Mouse (Mus musculus): ENCODE measurements at regions not wholly inside any gene's neighbourhood (a gene's known extent, or its start where the extent isn't known, plus 50 kb on each side); places are given as distances from the start of the nearest gene placed in this dataset.

- TF ChIP-seq CTCF (conservative IDR thresholded peaks at IDR 0.05 in 1 of 2, IDR thresholded peaks at IDR 0.05 in 1 of 2; ENCODE audit: low read depth in 2 of 2, low read length in 2 of 2) (no peak), MXI1 (IDR thresholded peaks at IDR 0.05; ENCODE audit: low read depth, low read length) (no peak), NRF1 (IDR thresholded peaks at IDR 0.05; ENCODE audit: low read depth, low read length) (no peak), TBP (conservative IDR thresholded peaks at IDR 0.05; ENCODE audit: low read depth, low read length) (no peak), ZNF384 (IDR thresholded peaks at IDR 0.05; ENCODE audit: low read depth, low read length) (no peak), E2F4 (IDR thresholded peaks at IDR 0.05; ENCODE audit: insufficient replicate concordance, low read depth, low read length) (no peak), POLR2A (IDR thresholded peaks at IDR 0.05; ENCODE audit: low read depth, low read length) (no peak), HCFC1 (IDR thresholded peaks at IDR 0.05; ENCODE audit: low read depth, low read length) (no peak), RCOR1 (conservative IDR thresholded peaks at IDR 0.05; ENCODE audit: low read depth, low read length) (no peak), MAFK (IDR thresholded peaks at IDR 0.05; ENCODE audit: insufficient replicate concordance, low read length) (no peak), GABPA (IDR thresholded peaks at IDR 0.05; ENCODE audit: insufficient replicate concordance, low read depth, low read length) (no peak), NELFE (IDR thresholded peaks at IDR 0.05; ENCODE audit: low read depth, low read length) (no peak)
These were observed 198.0 kb downstream of the Gm26897 start for GRCm38 (mm10) chr5:111931733-111932132.

All from CH12.LX (cell line).